Mouse (Mus musculus) stomach, postnatal 0 days (tissue): ENCODE measurements at regions not wholly inside any gene's neighbourhood (a gene's known extent, or its start where the extent isn't known, plus 50 kb on each side); places are given as distances from the start of the nearest gene placed in this dataset.

ENCODE experiments used
- ATAC-seq: fragments of 200-750 bp; cut with Nextera tagmentation; 2 replicates; pipeline ENCODE4 v1.8.0; 2017; ENCODE audit not compliant: low FRiP score, low TSS enrichment
- DNase-seq: peaks from one replicate; pipeline ENCODE4 v3.0.0-alpha.2; 2016; ENCODE audit warnings: low spot score
- H3K27ac ChIP-seq: fragments of 300-500 bp; sonication (generic); replicated peaks from 2 replicates; pipeline ENCODE4 v1.5.1; 2014; ENCODE audit warnings: mild to moderate bottlenecking, control low read depth
- H3K27me3 ChIP-seq: fragments of 300-500 bp; sonication (generic); 2 replicates; pipeline ENCODE4 v1.6.1; 2014; ENCODE audit warnings: low read length; ENCODE audit not compliant: control insufficient read depth, insufficient read depth
- H3K36me3 ChIP-seq: fragments of 300-500 bp; sonication (generic); 2 replicates; pipeline ENCODE4 v1.6.1; 2014; ENCODE audit warnings: low read length, mixed read lengths; ENCODE audit not compliant: control insufficient read depth, insufficient read depth
- H3K4me1 ChIP-seq: fragments of 300-500 bp; sonication (generic); replicated peaks from 2 replicates; pipeline ENCODE4 v1.6.1; 2014; ENCODE audit warnings: antibody characterized with exemption; ENCODE audit not compliant: control insufficient read depth, insufficient read depth
- H3K4me2 ChIP-seq: fragments of 300-500 bp; sonication (generic); replicated peaks from 2 replicates; pipeline ENCODE4 v1.6.1; 2014; ENCODE audit warnings: low read depth, mild to moderate bottlenecking, control low read depth, moderate library complexity
- H3K4me3 ChIP-seq: fragments of 300-500 bp; sonication (generic); 2 replicates; pipeline ENCODE4 v1.5.1; 2014; ENCODE audit warnings: low read depth, low read length, control low read depth
- H3K9ac ChIP-seq: fragments of 300-500 bp; sonication (generic); 2 replicates; pipeline ENCODE4 v1.6.1; 2014; ENCODE audit warnings: mild to moderate bottlenecking, low read length, control low read depth, mixed read lengths
- H3K9me3 ChIP-seq: fragments of 300-500 bp; sonication (generic); 2 replicates; pipeline ENCODE4 v1.6.1; 2016; ENCODE audit warnings: low read length; ENCODE audit not compliant: control insufficient read depth
- CTCF ChIP-seq: IDR thresholded peaks from 2 replicates; pipeline ENCODE4 v1.5.1; 2016; ENCODE audit warnings: antibody characterized with exemption, low read depth, mild to moderate bottlenecking, moderate library complexity
- EP300 ChIP-seq: optimal IDR thresholded peaks from 2 replicates; pipeline ENCODE3; 2016; ENCODE audit warnings: antibody characterized with exemption
- WGBS: fragments of 180-500 bp; shearing (Covaris S2); extraction: QIAGEN DNeasy Blood & Tissue Kit; methylation state at CpG from one replicate; pipeline ENCODE4 v1.1.7; 2014; 5-methylcytosine and 5-hydroxymethylcytosine counted together

GRCm38 (mm10) chr16:37442481-37442880 lies 57.7 kb upstream of the Stxbp5l start:
- no peaks in the 10 kb centered on the region for H3K4me1 ChIP-seq
- no peaks in the 10 kb centered on the region for H3K36me3 ChIP-seq
- 90% methylated on average over 6 of the region's 6 CpGs for WGBS
- ATAC-seq (no peak), DNase-seq (no peak)
- H3K27ac ChIP-seq, result no peak overlapping the region
- no peak overlapping the region for H3K4me2 ChIP-seq
- no peaks in the 10 kb centered on the region for H3K9me3 ChIP-seq
- no peak for TF ChIP-seq CTCF
- no peak for TF ChIP-seq EP300
- no peak overlapping the region for H3K9ac ChIP-seq
- no peak overlapping the region for H3K4me3 ChIP-seq
- H3K27me3 ChIP-seq, result no peaks in the 10 kb centered on the region

DNA sequence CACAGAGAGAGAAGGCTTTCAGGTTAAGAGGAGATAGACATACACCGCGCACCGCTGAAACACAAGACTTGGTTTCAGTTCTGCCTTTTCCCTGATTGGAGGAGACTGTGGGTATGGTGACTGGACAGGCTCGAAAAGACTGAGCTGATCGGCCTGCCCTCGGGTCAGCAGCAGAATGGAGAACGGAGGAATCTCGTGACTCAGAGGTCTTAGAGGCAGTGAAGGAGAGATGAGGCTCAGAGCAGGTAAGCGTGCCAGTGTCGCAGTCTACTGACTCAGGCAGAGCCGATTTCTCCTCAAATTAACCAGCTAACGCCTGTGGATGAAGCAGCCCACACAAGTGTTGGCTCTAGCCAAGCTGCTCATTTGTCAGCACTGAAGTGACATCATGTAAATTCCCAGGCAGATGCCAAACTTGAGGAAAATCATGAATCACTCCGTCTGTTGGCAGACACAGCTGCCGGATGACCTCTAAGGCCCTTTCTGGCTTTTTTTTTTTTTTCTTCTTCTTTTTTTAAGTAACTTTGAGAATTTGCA lies 55.9 kb upstream of the Stxbp5l start:
- no peak for DNase-seq
- Histone ChIP-seq H3K36me3 (no peaks in the 10 kb centered on the region), H3K4me1 (no peaks in the 10 kb centered on the region), H3K4me3 (no peak overlapping the region; the same call in 1 of the 2 replicates), H3K9ac (no peak overlapping the region), H3K4me2 (peak overlapping the region; percentile 34), H3K27me3 (no peaks in the 10 kb centered on the region), H3K27ac (no peak overlapping the region), H3K9me3 (no peaks in the 10 kb centered on the region)
- ATAC-seq, result peak; percentile 35; the same call in 1 of the 2 replicates
- TF ChIP-seq CTCF (no peak), EP300 (no peak)
- 50% methylated on average over 14 of the region's 14 CpGs for WGBS
